ENCODE assay signal across 36 mouse cellular contexts in genomic region chr9:103265778-103266177, GRCm38 (mm10). TPM values are rescaled to one million over a fixed set of nuclear protein-coding genes. Genes with fewer than 3 reads are reported as not detected.
DNase-seq lines count a peak whose midpoint lies in the region; ATAC-seq and TF ChIP-seq lines count a peak whose summit lies in the region.
"Had no signal": no experiment of that assay in that cellular context is flagged by ENCODE, and none has a peak within 500 bp of the region (broad histone marks: within the 10 kb centered on the region; RNA-seq: fewer than 3 reads in every experiment).

No protein-coding gene starts in this region.

- no peak for TF ChIP-seq POLR2A in MEL (IDR thresholded peaks at IDR 0.05; ENCODE audit: control insufficient read depth in 1 of 2, insufficient read depth in 1 of 2, low read depth in 1 of 2, low read length in 2 of 2, poor library complexity in 1 of 2)

- no peak for DNase-seq in lung, embryonic 14.5 days
- no peak for DNase-seq in lung, postnatal 36 days
- no peak for DNase-seq in MEL (ENCODE audit: low read depth, low spot score)
- DNase-seq in liver, postnatal 0 days = peak; percentile 30
- no peak for DNase-seq in cerebellum, postnatal 10 days
- DNase-seq in heart, postnatal 36 days = no peak
- DNase-seq: adrenal gland, adult 8-10 months; cerebellum, adult 11-12 months; cerebellum, adult 9-11 months; heart, adult 2 months; kidney, adult 11 months; kidney, postnatal 36 days; layer of hippocampus, postnatal 36 days; lung, adult 2 months; lung, postnatal 4 days; right cerebral cortex, adult 18-20 months had no signal

- H3K9ac ChIP-seq in lung, embryonic 14.5 days = no peak overlapping the region
- H3K9ac ChIP-seq in MEL (ENCODE audit: control insufficient read depth, low read depth, low read length, poor library complexity, severe bottlenecking) = no peak overlapping the region
- H3K9ac ChIP-seq in liver, postnatal 0 days (replicated peaks) = no peak overlapping the region
- H3K9ac ChIP-seq: embryonic facial prominence, embryonic 13.5 days; forebrain, embryonic 15.5 days; heart, embryonic 12.5 days; hindbrain, embryonic 14.5 days; limb, embryonic 15.5 days; midbrain, embryonic 12.5 days; neural tube, embryonic 12.5 days had no signal

- 87% methylated on average over 4 of the region's 4 CpGs for WGBS in lung, embryonic 14.5 days
- WGBS in liver, postnatal 0 days (ENCODE audit: insufficient replicate concordance) = 89% methylated on average over 4 of the region's 4 CpGs

- H3K9me3 ChIP-seq in lung, embryonic 14.5 days (ENCODE audit: low read depth, low read length) = no peaks in the 10 kb centered on the region
- H3K9me3 ChIP-seq in E14TG2a.4 (ENCODE audit: low read length) (peaks cover 19% of the 10 kb centered on the region; the same call in 1 of the 2 replicates), MEL (replicated peaks; ENCODE audit: insufficient read depth, low read length) (no peaks in the 10 kb centered on the region)
- no peaks in the 10 kb centered on the region for H3K9me3 ChIP-seq in liver, postnatal 0 days (ENCODE audit: low read length)
- H3K9me3 ChIP-seq: embryonic facial prominence, embryonic 13.5 days; forebrain, embryonic 10.5 days; forebrain, embryonic 15.5 days; heart, embryonic 12.5 days; limb, embryonic 10.5 days; midbrain, embryonic 12.5 days; neural tube, embryonic 12.5 days had no signal

- no peak for ATAC-seq in lung, embryonic 14.5 days (ENCODE audit: insufficient read depth)
- no peak for ATAC-seq in liver, postnatal 0 days
- ATAC-seq: forebrain, embryonic 15.5 days; inflammation-experienced regulatory T-cells, adult 6 months had no signal

- H3K27ac ChIP-seq in lung, embryonic 14.5 days (ENCODE audit: low read depth) = no peak overlapping the region
- no peak overlapping the region for H3K27ac ChIP-seq in MEL (ENCODE audit: control insufficient read depth, low read depth, low read length)
- H3K27ac ChIP-seq in liver, postnatal 0 days (ENCODE audit: low read depth) = no peak overlapping the region
- H3K27ac ChIP-seq: embryonic facial prominence, embryonic 13.5 days; forebrain, embryonic 10.5 days; forebrain, embryonic 15.5 days; heart, adult 2 months; hindbrain, embryonic 14.5 days; limb, embryonic 10.5 days; limb, embryonic 15.5 days; midbrain, embryonic 12.5 days; neural tube, embryonic 12.5 days had no signal

- no peaks in the 10 kb centered on the region for H3K36me3 ChIP-seq in lung, embryonic 14.5 days (ENCODE audit: insufficient read depth)
- no peaks in the 10 kb centered on the region for H3K36me3 ChIP-seq in E14TG2a.4 (ENCODE audit: insufficient read depth, low read length)
- no peaks in the 10 kb centered on the region for H3K36me3 ChIP-seq in MEL (ENCODE audit: control insufficient read depth in 1 of 2, insufficient read depth in 2 of 2, low read length in 2 of 2)
- peaks cover 48% of the 10 kb centered on the region for H3K36me3 ChIP-seq in liver, postnatal 0 days (replicated peaks; ENCODE audit: insufficient read depth, low read length)
- H3K36me3 ChIP-seq: embryonic facial prominence, embryonic 13.5 days; forebrain, embryonic 10.5 days; forebrain, embryonic 15.5 days; heart, embryonic 12.5 days; limb, embryonic 10.5 days; limb, embryonic 15.5 days; midbrain, embryonic 12.5 days; neural tube, embryonic 12.5 days had no signal

- no peak overlapping the region for H3K4me3 ChIP-seq in lung, embryonic 14.5 days (ENCODE audit: low read depth, low read length)
- H3K4me3 ChIP-seq in E14TG2a.4 (replicated peaks; ENCODE audit: low read length) (no peak overlapping the region), MEL (ENCODE audit: control insufficient read depth in 1 of 2, insufficient read depth in 1 of 2, low read depth in 2 of 2, low read length in 2 of 2) (no peak overlapping the region)
- no peak overlapping the region for H3K4me3 ChIP-seq in liver, postnatal 0 days (ENCODE audit: low read depth, low read length)
- H3K4me3 ChIP-seq: embryonic facial prominence, embryonic 13.5 days; forebrain, embryonic 10.5 days; forebrain, embryonic 15.5 days; heart, adult 2 months; heart, embryonic 12.5 days; limb, embryonic 10.5 days; limb, embryonic 15.5 days; megakaryocyte, embryonic 14.5 days; midbrain, embryonic 12.5 days; myocyte; neural tube, embryonic 12.5 days had no signal

- no peak; the same call in 1 of the 2 replicates for TF ChIP-seq RAD21 in MEL (IDR thresholded peaks at IDR 0.05; ENCODE audit: low read depth, low read length)

- TF ChIP-seq EP300 in MEL (IDR thresholded peaks at IDR 0.05; ENCODE audit: low read depth in 1 of 2, low read length in 2 of 2) = no peak
- no peak for TF ChIP-seq EP300 in liver, postnatal 0 days (IDR thresholded peaks at IDR 0.05; ENCODE audit: low read depth)

- no peak overlapping the region for H3K4me2 ChIP-seq in lung, embryonic 14.5 days
- H3K4me2 ChIP-seq in liver, postnatal 0 days (ENCODE audit: low read depth, low read length) = no peak overlapping the region
- H3K4me2 ChIP-seq: embryonic facial prominence, embryonic 13.5 days; forebrain, embryonic 15.5 days; heart, embryonic 12.5 days; hindbrain, embryonic 14.5 days; limb, embryonic 15.5 days; midbrain, embryonic 12.5 days; neural tube, embryonic 12.5 days had no signal

- H3K27me3 ChIP-seq in lung, embryonic 14.5 days (ENCODE audit: insufficient read depth, low read length) = no peaks in the 10 kb centered on the region
- H3K27me3 ChIP-seq in E14TG2a.4 (ENCODE audit: insufficient read depth, low read length) = no peaks in the 10 kb centered on the region; the same call in 1 of the 2 replicates
- H3K27me3 ChIP-seq in MEL (ENCODE audit: control insufficient read depth in 1 of 2, insufficient read depth in 2 of 2, low read length in 2 of 2) = no peaks in the 10 kb centered on the region
- no peaks in the 10 kb centered on the region for H3K27me3 ChIP-seq in liver, postnatal 0 days (ENCODE audit: insufficient read depth, low read length)
- H3K27me3 ChIP-seq: embryonic facial prominence, embryonic 13.5 days; forebrain, embryonic 15.5 days; limb, embryonic 15.5 days; midbrain, embryonic 12.5 days; neural tube, embryonic 12.5 days had no signal

- intact Hi-C loops in heart, postnatal 36 days (cut with DNase I) = no loop called here

- H3K4me1 ChIP-seq in lung, embryonic 14.5 days (ENCODE audit: insufficient read depth) = no peaks in the 10 kb centered on the region
- no peaks in the 10 kb centered on the region for H3K4me1 ChIP-seq in E14TG2a.4 (replicated peaks; ENCODE audit: low read depth, low read length)
- H3K4me1 ChIP-seq in MEL (ENCODE audit: control insufficient read depth in 1 of 2, insufficient read depth in 2 of 2, low read length in 2 of 2) = no peaks in the 10 kb centered on the region
- no peaks in the 10 kb centered on the region for H3K4me1 ChIP-seq in liver, postnatal 0 days (ENCODE audit: insufficient read depth)
- H3K4me1 ChIP-seq: embryonic facial prominence, embryonic 13.5 days; forebrain, embryonic 10.5 days; forebrain, embryonic 15.5 days; heart, embryonic 12.5 days; limb, embryonic 10.5 days; limb, embryonic 15.5 days; megakaryocyte, embryonic 14.5 days; midbrain, embryonic 12.5 days; neural tube, embryonic 12.5 days had no signal

- no peaks in the 10 kb centered on the region for H3K79me2 ChIP-seq in MEL (ENCODE audit: control insufficient read depth, insufficient read depth, low read length, poor library complexity)

- TF ChIP-seq CTCF in lung, embryonic 14.5 days (IDR thresholded peaks at IDR 0.05; ENCODE audit: low read depth) = 0 out of 2 replicates have a peak, but pooled peaks have one; percentile 14
- peak; percentile 55 for TF ChIP-seq CTCF in E14TG2a.4 (conservative IDR thresholded peaks at IDR 0.05; ENCODE audit: low read length)
- peak in 2 of 3 experiments; percentile 25 to 26; a peak in 4 of 6 replicates for TF ChIP-seq CTCF in MEL (IDR thresholded peaks at IDR 0.05 in 2 of 3, conservative IDR thresholded peaks at IDR 0.05 in 1 of 3; ENCODE audit: control insufficient read depth in 1 of 3, insufficient read depth in 1 of 3, low read depth in 2 of 3, low read length in 3 of 3, poor library complexity in 1 of 3, severe bottlenecking in 1 of 3)
- peak; percentile 52 for TF ChIP-seq CTCF in liver, postnatal 0 days (IDR thresholded peaks at IDR 0.05; ENCODE audit: low read depth)

TF ChIP-seq in MEL, 35 proteins besides CTCF, POLR2A, EP300 and RAD21:
- TF ChIP-seq SMC3 (IDR thresholded peaks at IDR 0.05; ENCODE audit: low read depth, low read length) (peak; percentile 29; the same call in 1 of the 2 replicates), MEF2A (IDR thresholded peaks at IDR 0.05; ENCODE audit: extremely low read depth, insufficient replicate concordance, low read depth, low read length, poor library complexity, severe bottlenecking) (no peak)

RNA-seq across cellular contexts. Expression of gene Trf, which starts 35.5 kb away (rescaled TPM):
- 35.5 and 44.6 TPM in 2 replicates for polyA plus RNA-seq in lung, embryonic 14.5 days (2014; fragmentation: Nextera tagmentation; extraction: Ambion mirVana)
- total RNA-seq in MEL (2012; rRNA removed) = not detected in 2 replicates
- polyA plus RNA-seq in MEL (2012; ENCODE audit: insufficient read depth in 1 of 2, insufficient read length in 2 of 2, low read depth in 1 of 2, low replicate concordance in 2 of 2, missing spikeins in 1 of 2) = not detected
- 28,598 and 33,336 TPM in 2 replicates for polyA plus RNA-seq in liver, postnatal 0 days (2015; fragmentation: Nextera tagmentation; extraction: Ambion mirVana)
- 10 to 100 TPM; 53.3 to 56.3 TPM for total RNA-seq in heart, postnatal 36 days (2021)
- total RNA-seq: CH12.LX had no signal
- polyA plus RNA-seq: C2C12, myocyte had no signal

RNA-seq across cellular contexts. Expression of gene Gm20425, which starts 35.7 kb away (rescaled TPM):
- 3.4 TPM in 1 of 2 replicates, not detected in the other for polyA plus RNA-seq in lung, embryonic 14.5 days (2014; fragmentation: Nextera tagmentation; extraction: Ambion mirVana)
- total RNA-seq in MEL (2012; rRNA removed) = not detected in 2 replicates
- polyA plus RNA-seq in MEL (2012; ENCODE audit: insufficient read depth in 1 of 2, insufficient read length in 2 of 2, low read depth in 1 of 2, low replicate concordance in 2 of 2, missing spikeins in 1 of 2) = not detected
- 5.1 and 6.1 TPM in 2 replicates for polyA plus RNA-seq in liver, postnatal 0 days (2015; fragmentation: Nextera tagmentation; extraction: Ambion mirVana)
- total RNA-seq in heart, postnatal 36 days (2021) = 1 to 10 TPM; 6.7 to 8.7 TPM
- total RNA-seq: CH12.LX; common myeloid progenitor, adult 5-6 weeks; hematopoietic stem cell, adult 5-6 weeks; midbrain, postnatal 0 days had no signal
- polyA plus RNA-seq: C2C12; forebrain, embryonic 10.5 days; heart, adult 2 months; limb, embryonic 10.5 days; myocyte; spleen, adult 2 months; urinary bladder, adult 2 months had no signal

RNA-seq across cellular contexts. Expression of gene 1300017J02Rik, which starts 39.1 kb away (rescaled TPM):
- polyA plus RNA-seq in lung, embryonic 14.5 days (2014; fragmentation: Nextera tagmentation; extraction: Ambion mirVana) = 0.51 and 0.78 TPM in 2 replicates
- 0.07 and 0.62 TPM in 2 replicates for total RNA-seq in MEL (2012; rRNA removed)
- polyA plus RNA-seq in MEL (2012; ENCODE audit: insufficient read depth in 1 of 2, insufficient read length in 2 of 2, low read depth in 1 of 2, low replicate concordance in 2 of 2, missing spikeins in 1 of 2) = 1 to 10 TPM in 1 of 2 experiments, not detected in 1; 2.6 TPM
- polyA plus RNA-seq in liver, postnatal 0 days (2015; fragmentation: Nextera tagmentation; extraction: Ambion mirVana) = 171 and 175 TPM in 2 replicates
- not detected for total RNA-seq in heart, postnatal 36 days (2021)
- polyA plus RNA-seq: heart, adult 2 months; inflammation-experienced regulatory T-cells, adult 6 months had no signal

RNA-seq across cellular contexts. Expression of gene Topbp1, which starts 39.2 kb away (rescaled TPM):
- polyA plus RNA-seq in lung, embryonic 14.5 days (2014; fragmentation: Nextera tagmentation; extraction: Ambion mirVana) = 96.5 and 103 TPM in 2 replicates
- 120 and 127 TPM in 2 replicates for total RNA-seq in MEL (2012; rRNA removed)
- 100 to 1,000 TPM; 216 to 756 TPM for polyA plus RNA-seq in MEL (2012; ENCODE audit: insufficient read depth in 1 of 2, insufficient read length in 2 of 2, low read depth in 1 of 2, low replicate concordance in 2 of 2, missing spikeins in 1 of 2)
- 15.5 and 17.3 TPM in 2 replicates for polyA plus RNA-seq in liver, postnatal 0 days (2015; fragmentation: Nextera tagmentation; extraction: Ambion mirVana)
- total RNA-seq in heart, postnatal 36 days (2021) = 10 to 100 TPM in 1 of 2 experiments, 1 to 10 TPM in 1; 9.1 to 13.2 TPM

Comparison
In these comparisons a context has a peak if more than half of its experiments do, and no peak if none do; other contexts are left out.
1. RNA of gene Trf, which starts 35.5 kb away (polyA plus RNA-seq): 28,598 to 33,336 TPM in liver, postnatal 0 days; 35.5 to 44.6 TPM in lung, embryonic 14.5 days and not detected in MEL; every median in the first group is over 100 times any median in the second.
2. RNA of gene 1300017J02Rik, which starts 39.1 kb away (polyA plus RNA-seq): 171 to 175 TPM in liver, postnatal 0 days; 2.6 TPM in MEL and 0.51 to 0.78 TPM in lung, embryonic 14.5 days; every median in the first group is over 10 times any median in the second.
3. Peak in every context shown above with its lines, with median percentiles within 50 percentile points of each other: CTCF ChIP-seq.